In the genomic region with DNA sequence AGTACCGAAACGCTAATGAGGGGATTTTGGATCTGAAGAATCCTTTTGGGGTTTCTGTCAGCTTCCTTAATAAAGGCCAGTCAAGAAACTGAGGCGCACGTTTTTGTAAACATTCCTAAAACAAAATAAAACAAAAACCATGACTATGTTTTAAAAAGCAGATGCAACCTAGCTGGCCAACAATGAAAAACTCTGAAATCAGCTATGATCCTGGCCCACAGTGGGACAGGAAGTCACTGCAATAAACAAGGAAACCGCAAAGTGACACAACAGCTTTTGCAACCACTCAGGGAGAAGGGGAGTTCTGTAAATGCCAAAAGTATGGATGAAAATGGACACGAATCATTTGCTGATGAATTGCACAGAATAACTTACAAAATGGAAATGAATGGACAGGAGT, we compare ENCODE assay signal across 8 mouse cellular contexts. TPM values are rescaled to one million over a fixed set of nuclear protein-coding genes. Genes with fewer than 3 reads are reported as not detected.
DNase-seq lines count a peak whose midpoint lies in the region; ATAC-seq and TF ChIP-seq lines count a peak whose summit lies in the region.

No protein-coding gene starts in this region.

- no peak for ATAC-seq in forebrain, embryonic 13.5 days
- no peak for ATAC-seq in liver, embryonic 14.5 days (ENCODE audit: insufficient read depth)
- no peak for ATAC-seq in stomach, embryonic 16.5 days (ENCODE audit: insufficient read depth, low FRiP score)

- WGBS in spleen, adult 2 months: under 1% methylated on average over 6 of the region's 6 CpGs
- 17% methylated on average over 6 of the region's 6 CpGs for WGBS in forebrain, embryonic 13.5 days
- WGBS in liver, embryonic 14.5 days (ENCODE audit: insufficient replicate concordance): 2% methylated on average over 6 of the region's 6 CpGs
- WGBS in stomach, embryonic 16.5 days: 9% methylated on average over 6 of the region's 6 CpGs

- peak overlapping the region; percentile 34; the same call in 1 of the 2 replicates for H3K27ac ChIP-seq in spleen, adult 2 months (ENCODE audit: insufficient read depth, low read length)
- no peak overlapping the region for H3K27ac ChIP-seq in forebrain, embryonic 13.5 days
- H3K27ac ChIP-seq in liver, embryonic 14.5 days: peak overlapping the region; percentile 91
- peak overlapping the region; percentile 54 for H3K27ac ChIP-seq in stomach, embryonic 16.5 days (ENCODE audit: low read length)

- H3K9me3 ChIP-seq in forebrain, embryonic 13.5 days (replicated peaks): no peaks in the 10 kb centered on the region
- no peaks in the 10 kb centered on the region for H3K9me3 ChIP-seq in liver, embryonic 14.5 days (ENCODE audit: control insufficient read depth, low read length)
- H3K9me3 ChIP-seq in stomach, embryonic 16.5 days (replicated peaks; ENCODE audit: control insufficient read depth, low read length): no peaks in the 10 kb centered on the region

- DNase-seq in spleen, adult 2 months (ENCODE audit: low read depth in 1 of 2, low spot score in 2 of 2): no peak
- DNase-seq in spleen, postnatal 36 days (ENCODE audit: low spot score in 2 of 2): no peak
- no peak for DNase-seq in liver, embryonic 14.5 days (ENCODE audit: low read depth in 3 of 3, low spot score in 3 of 3)
- no peak for DNase-seq in thymus, postnatal 25 days
- DNase-seq in left cerebral cortex, adult 11 months (ENCODE audit: low spot score): no peak
- DNase-seq in cerebellum, postnatal 4 days (ENCODE audit: low spot score in 2 of 2): no peak

- H3K4me2 ChIP-seq in forebrain, embryonic 13.5 days: peak overlapping the region; percentile 70
- H3K4me2 ChIP-seq in liver, embryonic 14.5 days (ENCODE audit: low read depth): peak overlapping the region; percentile 90
- H3K4me2 ChIP-seq in stomach, embryonic 16.5 days (ENCODE audit: low read depth, low read length): peak overlapping the region; percentile 79

- H3K4me3 ChIP-seq in spleen, adult 2 months (ENCODE audit: extremely low read depth, insufficient read depth, insufficient read length): no peak overlapping the region; the same call in 1 of the 2 replicates
- H3K4me3 ChIP-seq in forebrain, embryonic 13.5 days: peak overlapping the region; percentile 49
- H3K4me3 ChIP-seq in liver, embryonic 14.5 days (ENCODE audit: insufficient read depth in 1 of 2, low read depth in 2 of 2, low read length in 2 of 2): peak overlapping the region; percentile 66 to 90
- peak overlapping the region; percentile 69 for H3K4me3 ChIP-seq in stomach, embryonic 16.5 days (replicated peaks; ENCODE audit: low read length)

- TF ChIP-seq CTCF in spleen, adult 2 months (IDR thresholded peaks at IDR 0.05; ENCODE audit: extremely low read depth, insufficient read depth, insufficient read length, insufficient replicate concordance): no peak
- TF ChIP-seq CTCF in liver, embryonic 14.5 days (IDR thresholded peaks at IDR 0.05; ENCODE audit: low read depth): no peak

- H3K36me3 ChIP-seq in spleen, adult 2 months (ENCODE audit: control insufficient read depth, insufficient read depth, low read length): no peaks in the 10 kb centered on the region
- H3K36me3 ChIP-seq in forebrain, embryonic 13.5 days (ENCODE audit: poor library complexity, severe bottlenecking): no peaks in the 10 kb centered on the region
- H3K36me3 ChIP-seq in liver, embryonic 14.5 days (replicated peaks; ENCODE audit: control insufficient read depth, insufficient read depth, low read depth): no peaks in the 10 kb centered on the region
- H3K36me3 ChIP-seq in stomach, embryonic 16.5 days (ENCODE audit: control insufficient read depth, insufficient read depth, low read length): no peaks in the 10 kb centered on the region

- TF ChIP-seq POLR2A in spleen, adult 2 months (IDR thresholded peaks at IDR 0.05; ENCODE audit: low read depth, low read length): no peak

- H3K9ac ChIP-seq in forebrain, embryonic 13.5 days: no peak overlapping the region
- H3K9ac ChIP-seq in liver, embryonic 14.5 days (replicated peaks): peak overlapping the region; percentile 60
- peak overlapping the region; percentile 31; the same call in 1 of the 2 replicates for H3K9ac ChIP-seq in stomach, embryonic 16.5 days (ENCODE audit: low read length)

- no peaks in the 10 kb centered on the region for H3K27me3 ChIP-seq in spleen, adult 2 months (ENCODE audit: control insufficient read depth, insufficient read depth, low read length)
- peaks cover 3% of the 10 kb centered on the region; the same call in 1 of the 2 replicates for H3K27me3 ChIP-seq in forebrain, embryonic 13.5 days
- H3K27me3 ChIP-seq in liver, embryonic 14.5 days (ENCODE audit: control insufficient read depth, insufficient read depth, low read length): no peaks in the 10 kb centered on the region
- H3K27me3 ChIP-seq in stomach, embryonic 16.5 days (ENCODE audit: control insufficient read depth, insufficient read depth, low read length): no peaks in the 10 kb centered on the region

- TF ChIP-seq EP300 in liver, embryonic 14.5 days (IDR thresholded peaks at IDR 0.05; ENCODE audit: low read depth): no peak

- peaks cover 30% of the 10 kb centered on the region; the same call in 1 of the 2 replicates for H3K4me1 ChIP-seq in spleen, adult 2 months (ENCODE audit: control insufficient read depth, insufficient read depth, insufficient read length)
- H3K4me1 ChIP-seq in forebrain, embryonic 13.5 days: peaks cover 34% of the 10 kb centered on the region
- H3K4me1 ChIP-seq in liver, embryonic 14.5 days (replicated peaks; ENCODE audit: control insufficient read depth in 2 of 2, insufficient read depth in 2 of 2, low read length in 1 of 2): peaks cover 22 to 23% of the 10 kb centered on the region in 2 experiments
- peaks cover 12% of the 10 kb centered on the region for H3K4me1 ChIP-seq in stomach, embryonic 16.5 days (ENCODE audit: control insufficient read depth, insufficient read depth, low read length)

RNA-seq across cellular contexts. Expression of a gene that starts 5.4 kb away (rescaled TPM):
- polyA plus RNA-seq in spleen, adult 2 months (2012; rRNA removed): 40.4 and 50.6 TPM in 2 replicates
- 8.4 and 8.5 TPM in 2 replicates for polyA plus RNA-seq in forebrain, embryonic 13.5 days (2015; fragmentation: Nextera tagmentation; extraction: Ambion mirVana)
- polyA plus RNA-seq in liver, embryonic 14.5 days (2012; rRNA removed): 1.8 and 2.2 TPM in 2 replicates
- polyA plus RNA-seq in liver, embryonic 14.5 days (2014; fragmentation: Nextera tagmentation; extraction: Ambion mirVana): 0.83 and 1.5 TPM in 2 replicates
- polyA plus RNA-seq in stomach, embryonic 16.5 days (2015; fragmentation: Nextera tagmentation; extraction: Ambion mirVana): 3.9 and 4.5 TPM in 2 replicates

RNA-seq across cellular contexts. Expression of a gene that starts 8.5 kb away (rescaled TPM):
- polyA plus RNA-seq in spleen, adult 2 months (2012; rRNA removed): 0.02 and 0.05 TPM in 2 replicates
- polyA plus RNA-seq in forebrain, embryonic 13.5 days (2015; fragmentation: Nextera tagmentation; extraction: Ambion mirVana): not detected in 2 replicates
- polyA plus RNA-seq in liver, embryonic 14.5 days (2012; rRNA removed): 0.02 TPM in 1 of 2 replicates, not detected in the other
- polyA plus RNA-seq in liver, embryonic 14.5 days (2014; fragmentation: Nextera tagmentation; extraction: Ambion mirVana): not detected in 2 replicates
- 0.05 and 0.10 TPM in 2 replicates for polyA plus RNA-seq in stomach, embryonic 16.5 days (2015; fragmentation: Nextera tagmentation; extraction: Ambion mirVana)

RNA-seq across cellular contexts. Expression of a gene that starts 45.2 kb away (rescaled TPM):
- polyA plus RNA-seq in spleen, adult 2 months (2012; rRNA removed): 150 and 151 TPM in 2 replicates
- 166 and 186 TPM in 2 replicates for polyA plus RNA-seq in forebrain, embryonic 13.5 days (2015; fragmentation: Nextera tagmentation; extraction: Ambion mirVana)
- 88.9 and 110 TPM in 2 replicates for polyA plus RNA-seq in liver, embryonic 14.5 days (2012; rRNA removed)
- 107 and 112 TPM in 2 replicates for polyA plus RNA-seq in liver, embryonic 14.5 days (2014; fragmentation: Nextera tagmentation; extraction: Ambion mirVana)
- polyA plus RNA-seq in stomach, embryonic 16.5 days (2015; fragmentation: Nextera tagmentation; extraction: Ambion mirVana): 206 and 230 TPM in 2 replicates
